Mouse (Mus musculus): ENCODE data around the gene Tnnt1.

DNA sequence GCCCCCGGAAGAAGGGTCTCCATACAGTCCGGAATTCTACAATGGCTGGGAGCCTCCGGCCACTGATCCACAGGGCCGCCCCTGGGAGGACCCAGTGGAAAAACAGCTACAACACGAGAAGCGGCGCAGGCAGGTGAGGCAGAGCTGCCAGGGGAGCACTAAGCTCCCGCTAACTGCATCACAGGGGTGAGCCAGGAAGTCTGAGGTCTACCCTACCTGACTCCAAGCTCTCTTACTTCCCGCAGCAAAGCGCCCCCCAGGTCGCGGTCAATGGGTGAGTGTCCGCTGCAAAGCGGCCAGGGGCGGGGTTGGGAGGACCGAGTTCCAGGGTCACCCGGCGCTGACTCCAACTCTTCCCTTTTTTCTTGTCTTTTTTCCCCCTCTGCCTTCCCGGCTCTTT is 42.2 kb downstream of the Tnnt1 start:
- no peak for TF ChIP-seq CTCF (conservative IDR thresholded peaks at IDR 0.05; ENCODE audit: low read length)
- TF ChIP-seq POU5F1 (IDR thresholded peaks at IDR 0.05; ENCODE audit: borderline replicate concordance, low read length): no peak

All from E14TG2a.4 (cell line).